Mouse (Mus musculus) neural tube, embryonic 11.5 days (tissue): ENCODE data around the gene Ccdc9. TPM values are rescaled to one million over a fixed set of nuclear protein-coding genes. Genes with fewer than 3 reads are reported as not detected.
"Not testable (repeated sequence)": the region's sequence is repeated elsewhere in the genome, so short reads cannot be mapped to it uniquely, and the experiment has no call there.

Experiments used
- ATAC-seq: fragments of 200-750 bp; cut with Nextera tagmentation; 2 replicates; pipeline ENCODE4 v1.8.0; 2017; ENCODE audit warnings: moderate number of reproducible peaks, mild to moderate bottlenecking, moderate TSS enrichment, moderate library complexity; ENCODE audit not compliant: insufficient read depth, low FRiP score, low TSS enrichment
- DNase-seq: peaks from one replicate; pipeline ENCODE4 v3.0.0-alpha.2; 2015; ENCODE audit warnings: low spot score
- H3K27ac ChIP-seq: fragments of 300-500 bp; sonication (generic); 2 replicates; pipeline ENCODE4 v1.5.1; 2014; ENCODE audit warnings: low read depth, mild to moderate bottlenecking, low read length
- H3K27me3 ChIP-seq: fragments of 300-500 bp; sonication (generic); 2 replicates; pipeline ENCODE4 v1.6.1; 2014; ENCODE audit warnings: mild to moderate bottlenecking, low read length, mixed read lengths; ENCODE audit not compliant: control insufficient read depth, insufficient read depth
- H3K36me3 ChIP-seq: fragments of 300-500 bp; sonication (generic); 2 replicates; pipeline ENCODE4 v1.6.1; 2014; ENCODE audit warnings: mild to moderate bottlenecking, low read length, moderate library complexity, mixed read lengths; ENCODE audit not compliant: control insufficient read depth, insufficient read depth
- H3K4me1 ChIP-seq: fragments of 300-500 bp; sonication (generic); 2 replicates; pipeline ENCODE4 v1.6.1; 2014; ENCODE audit warnings: low read length, mixed read lengths; ENCODE audit not compliant: control insufficient read depth, insufficient read depth
- H3K4me2 ChIP-seq: fragments of 300-500 bp; sonication (generic); 2 replicates; pipeline ENCODE4 v1.6.1; 2014; ENCODE audit warnings: low read depth, mild to moderate bottlenecking, moderate library complexity
- H3K4me3 ChIP-seq: fragments of 300-500 bp; sonication (generic); 2 replicates; pipeline ENCODE4 v1.5.1; 2014; ENCODE audit warnings: low read depth, low read length
- H3K9ac ChIP-seq: fragments of 300-500 bp; sonication (generic); 2 replicates; pipeline ENCODE4 v1.6.1; 2014; ENCODE audit warnings: mild to moderate bottlenecking, low read length
- H3K9me3 ChIP-seq: fragments of 300-500 bp; sonication (generic); 2 replicates; pipeline ENCODE4 v1.6.1; 2016; ENCODE audit warnings: low read length; ENCODE audit not compliant: control insufficient read depth
- WGBS: fragments of 180-500 bp; shearing (Covaris S2); extraction: QIAGEN DNeasy Blood & Tissue Kit; methylation state at CpG from one replicate; pipeline ENCODE4 v1.1.7; 2014; 5-methylcytosine and 5-hydroxymethylcytosine counted together
- polyA plus RNA-seq: library from polyadenylated mRNA; unstranded; fragments of >200 nt; fragmentation: Nextera tagmentation; extraction: Ambion mirVana; gene quantifications from 2 replicates; pipeline ENCODE4 v1.2.1, GENCODE M21; 2014

Gene Ccdc9
- polyA plus RNA-seq, 1 experiment from 2014 or later: 19.6 TPM

DNA sequence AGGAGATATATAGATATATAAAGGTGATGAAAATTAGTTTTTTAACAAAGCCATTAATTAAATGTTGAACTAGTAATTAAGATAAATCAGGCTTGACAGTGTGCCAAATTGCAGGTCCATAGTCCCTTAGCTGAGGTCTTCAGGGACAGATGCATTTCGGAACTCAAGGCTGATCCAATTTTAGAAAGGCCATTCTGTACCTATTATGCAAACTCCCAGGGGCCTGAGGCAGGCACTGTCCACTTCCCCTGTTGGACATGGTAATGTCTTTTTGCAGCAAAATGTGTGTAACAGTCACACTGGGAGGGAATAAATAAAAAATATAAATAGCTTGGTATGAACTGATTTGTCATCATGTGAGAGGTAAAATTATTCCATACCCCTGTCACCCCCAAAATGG is 15.5 kb downstream of the Ccdc9 start:
- no peak overlapping the region for H3K9ac ChIP-seq
- peaks cover 14% of the 10 kb centered on the region for H3K4me1 ChIP-seq
- ATAC-seq (no peak), DNase-seq (no peak)
- 0 out of 2 replicates have a peak, but pooled peaks cover 2% of the 10 kb centered on the region for H3K27me3 ChIP-seq
- H3K9me3 ChIP-seq: no peaks in the 10 kb centered on the region
- H3K4me3 ChIP-seq: no peak overlapping the region
- H3K36me3 ChIP-seq: no peaks in the 10 kb centered on the region; the same call in 1 of the 2 replicates
- WGBS: 77% methylated on average over 1 of the region's 1 CpGs
- H3K27ac ChIP-seq: no peak overlapping the region
- no peak overlapping the region for H3K4me2 ChIP-seq

DNA sequence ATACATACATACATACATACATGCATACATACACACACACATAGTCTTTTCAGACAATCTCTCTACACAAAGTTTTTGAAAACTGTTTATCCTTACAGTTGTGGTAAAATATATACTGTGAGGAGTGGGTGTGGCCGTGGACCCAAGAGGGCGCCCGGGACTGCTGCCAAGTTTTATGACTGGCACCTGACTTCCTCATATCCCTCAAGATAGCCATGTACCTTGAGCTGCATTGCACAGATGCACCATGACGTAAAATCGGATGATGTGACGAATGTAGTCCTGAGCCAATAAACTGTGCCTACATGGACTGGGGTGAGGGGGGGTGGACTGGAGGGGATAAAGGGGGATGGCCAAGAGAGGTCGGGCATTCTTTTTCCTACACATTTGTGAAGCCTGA is 20.0 kb downstream of the Ccdc9 start:
- H3K27ac ChIP-seq, ATAC-seq: not testable (repeated sequence)

DNA sequence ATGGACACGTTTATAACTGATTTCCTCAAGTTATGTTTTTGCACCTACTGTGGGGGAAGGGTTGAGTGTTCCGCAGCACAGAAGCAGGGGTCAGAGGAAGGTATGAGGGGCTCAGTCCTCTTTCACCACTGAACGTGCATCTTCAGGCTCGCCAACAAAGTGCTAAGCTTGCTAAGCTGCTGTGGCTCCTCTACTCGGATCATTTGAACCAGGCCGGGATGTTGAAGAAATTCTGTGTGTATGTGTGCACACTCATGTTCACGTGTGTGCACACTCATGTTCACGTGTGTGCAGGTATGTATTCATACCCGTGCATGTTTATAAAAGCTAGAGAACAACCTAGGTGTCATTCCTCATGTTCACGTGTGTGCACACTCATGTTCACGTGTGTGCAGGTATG is 20.7 kb downstream of the Ccdc9 start:
- Histone ChIP-seq H3K4me3 (no peak overlapping the region), H3K4me1 (no peaks in the 10 kb centered on the region), H3K36me3 (no peaks in the 10 kb centered on the region), H3K27me3 (no peaks in the 10 kb centered on the region), H3K4me2 (no peak overlapping the region), H3K27ac (no peak overlapping the region), H3K9me3 (no peaks in the 10 kb centered on the region), H3K9ac (no peak overlapping the region)
- ATAC-seq (no peak), DNase-seq (no peak)
- 85% methylated on average over 11 of the region's 11 CpGs for WGBS

More for the DNA sequence above, 20.0 kb downstream of the Ccdc9 start:
- not testable (repeated sequence) for H3K36me3 ChIP-seq, H3K4me1 ChIP-seq, H3K9me3 ChIP-seq, H3K4me3 ChIP-seq, H3K9ac ChIP-seq, H3K27me3 ChIP-seq, H3K4me2 ChIP-seq, DNase-seq
- 88% methylated on average over 7 of the region's 7 CpGs for WGBS

DNA sequence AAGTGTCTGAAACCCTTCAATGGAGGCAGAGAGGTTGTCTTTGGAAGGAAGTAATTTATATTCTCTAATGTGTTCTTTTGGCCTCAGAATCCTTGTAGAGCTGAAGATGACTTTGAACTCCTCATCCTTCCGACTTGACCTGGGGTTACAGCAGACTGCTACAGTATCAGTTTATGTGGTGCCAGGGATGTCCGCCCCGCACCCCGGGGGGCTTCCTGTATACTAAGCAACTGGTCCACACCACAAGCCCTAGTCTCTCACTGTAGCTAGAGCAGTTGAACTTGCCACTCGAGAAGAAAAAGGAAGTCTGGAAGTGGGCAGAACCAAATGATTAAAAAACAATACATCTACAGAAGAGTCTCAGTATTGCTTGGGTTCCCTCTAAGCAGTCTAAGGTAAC is 22.8 kb downstream of the Ccdc9 start:
- Histone ChIP-seq H3K4me3 (no peak overlapping the region), H3K9ac (no peak overlapping the region), H3K4me1 (no peaks in the 10 kb centered on the region), H3K9me3 (no peaks in the 10 kb centered on the region), H3K27ac (no peak overlapping the region), H3K4me2 (no peak overlapping the region), H3K36me3 (no peaks in the 10 kb centered on the region), H3K27me3 (no peaks in the 10 kb centered on the region)
- WGBS: 80% methylated on average over 5 of the region's 5 CpGs
- DNase-seq (no peak), ATAC-seq (no peak)

GRCm38 (mm10) chr7:16263015-16263787 is 23.4 kb downstream of the Ccdc9 start:
- ATAC-seq (no peak), DNase-seq (peak; percentile 76)
- no peak overlapping the region for H3K9ac ChIP-seq
- H3K4me3 ChIP-seq: no peak overlapping the region
- H3K9me3 ChIP-seq: no peaks in the 10 kb centered on the region
- WGBS: 31% methylated on average over 8 of the region's 8 CpGs
- H3K27me3 ChIP-seq: no peaks in the 10 kb centered on the region
- H3K36me3 ChIP-seq: no peaks in the 10 kb centered on the region
- H3K4me1 ChIP-seq: no peaks in the 10 kb centered on the region
- no peak overlapping the region for H3K27ac ChIP-seq
- no peak overlapping the region for H3K4me2 ChIP-seq

DNA sequence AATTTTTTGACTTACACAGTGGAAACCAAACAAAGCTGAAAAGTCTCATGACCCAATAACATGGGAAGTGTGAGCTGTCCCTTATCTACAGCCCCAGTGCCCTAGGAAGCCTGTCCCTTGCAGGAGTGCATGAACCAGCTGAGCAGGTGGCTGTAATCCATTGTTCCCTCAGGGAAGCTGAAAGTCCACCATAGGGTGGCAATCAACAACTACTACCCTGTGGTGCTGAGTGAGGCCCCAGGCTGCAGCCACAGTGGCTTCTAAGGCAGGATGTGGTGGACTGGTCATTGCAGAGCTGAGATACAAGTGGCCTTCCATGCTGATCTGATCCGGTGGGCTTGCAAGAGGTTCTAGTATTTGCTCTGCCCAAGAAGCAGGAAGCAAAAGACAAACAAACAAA is 25.5 kb downstream of the Ccdc9 start:
- H3K27me3 ChIP-seq: no peaks in the 10 kb centered on the region
- H3K4me3 ChIP-seq: no peak overlapping the region
- H3K9ac ChIP-seq: no peak overlapping the region
- no peak overlapping the region for H3K27ac ChIP-seq
- H3K4me2 ChIP-seq: no peak overlapping the region
- DNase-seq (no peak), ATAC-seq (no peak)
- H3K4me1 ChIP-seq: no peaks in the 10 kb centered on the region
- H3K9me3 ChIP-seq: no peaks in the 10 kb centered on the region
- WGBS: 68% methylated on average over 1 of the region's 1 CpGs
- H3K36me3 ChIP-seq: no peaks in the 10 kb centered on the region

GRCm38 (mm10) chr7:16259110-16259590 is 27.4 kb downstream of the Ccdc9 start, which contains the start of gene C5ar1:
C5ar1 (minus strand) TSS chr7:16259540.
- H3K4me2 ChIP-seq: no peak within 1 kb of the TSS
- H3K4me3 ChIP-seq: no peak within 1 kb of the TSS
- no peak within 1 kb of the TSS for H3K27ac ChIP-seq
- no peaks in the 10 kb centered on the region for H3K4me1 ChIP-seq
- 90% methylated on average over 5 of the region's 5 CpGs for whole genome bisulfite sequencing
- ATAC-seq: no peak
- no peaks in the 10 kb centered on the region for H3K9me3 ChIP-seq
- H3K9ac ChIP-seq: no peak within 1 kb of the TSS
- DNase-seq: no peak
- no peaks in the 10 kb centered on the region for H3K36me3 ChIP-seq
- no peaks in the 10 kb centered on the region for H3K27me3 ChIP-seq

DNA sequence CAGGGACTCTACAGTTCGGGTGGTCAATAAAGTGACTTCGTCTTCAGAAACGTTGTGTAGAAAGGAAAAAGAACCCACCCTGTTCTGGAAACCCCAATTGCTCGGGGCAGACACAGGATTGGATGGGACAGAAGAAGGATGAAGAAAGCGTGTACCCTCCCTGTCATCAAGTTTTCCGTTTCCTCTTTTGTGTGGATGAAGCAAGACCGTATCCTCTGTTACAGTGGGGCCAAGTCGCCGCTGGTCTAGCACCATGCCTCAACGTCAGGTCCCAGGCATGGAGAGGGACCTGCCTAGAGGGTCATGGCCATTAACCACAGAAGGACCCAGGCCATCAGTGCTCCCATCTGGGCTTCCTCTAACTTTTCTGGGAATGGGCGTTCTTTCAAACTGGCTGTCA is 28.8 kb downstream of the Ccdc9 start:
- Histone ChIP-seq H3K4me3 (no peak overlapping the region), H3K9ac (no peak overlapping the region), H3K4me2 (no peak overlapping the region), H3K9me3 (no peaks in the 10 kb centered on the region), H3K27ac (no peak overlapping the region), H3K4me1 (no peaks in the 10 kb centered on the region), H3K27me3 (no peaks in the 10 kb centered on the region), H3K36me3 (no peaks in the 10 kb centered on the region)
- ATAC-seq (no peak), DNase-seq (no peak)
- WGBS: 90% methylated on average over 11 of the region's 11 CpGs

GRCm38 (mm10) chr7:16255963-16256362 is 30.6 kb downstream of the Ccdc9 start:
- 86% methylated on average over 4 of the region's 4 CpGs for WGBS
- H3K36me3 ChIP-seq, ATAC-seq, H3K27me3 ChIP-seq, H3K27ac ChIP-seq, DNase-seq, H3K4me3 ChIP-seq, H3K4me2 ChIP-seq, H3K9me3 ChIP-seq, H3K4me1 ChIP-seq, H3K9ac ChIP-seq: not testable (repeated sequence)
